Mouse (Mus musculus): ENCODE results near the gene Pkd2l1.

DNA sequence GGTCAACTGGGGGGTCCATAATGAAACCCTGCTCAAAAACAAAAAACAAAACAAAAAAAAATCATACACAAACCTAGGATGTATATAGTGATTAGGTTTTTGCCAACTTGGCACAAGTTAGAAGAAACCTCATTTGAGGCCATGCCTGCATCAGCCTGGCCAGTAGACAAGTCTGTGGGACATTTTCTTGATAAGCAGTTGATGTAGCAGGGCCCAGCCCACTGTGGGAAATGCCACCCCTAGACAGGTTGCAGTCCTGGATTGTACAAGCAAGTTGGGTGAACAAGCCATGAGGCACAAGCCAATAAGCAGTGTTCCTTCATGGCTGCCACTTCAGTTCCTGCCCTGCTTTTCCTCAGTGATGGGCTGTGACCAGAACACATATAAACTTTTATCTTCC lies 91.4 kb downstream of the Pkd2l1 start:
- no peak for TF ChIP-seq CTCF (IDR thresholded peaks at IDR 0.05)
- TF ChIP-seq EP300 (IDR thresholded peaks at IDR 0.05), result no peak

All from lung, postnatal 0 days (tissue).